ENCODE assay signal across 10 mouse cellular contexts in genomic region chr19:43729296-43730036, GRCm38 (mm10). TPM values are rescaled to one million over a fixed set of nuclear protein-coding genes. Genes with fewer than 3 reads are reported as not detected.
A peak's percentile ranks its signal among the peaks of the same experiment; 100 is the strongest.
DNase-seq lines count a peak whose midpoint lies in the region; ATAC-seq and TF ChIP-seq lines count a peak whose summit lies in the region.
"Had no signal": no experiment of that assay in that cellular context is flagged by ENCODE, and none has a peak within 500 bp of the region (broad histone marks: within the 10 kb centered on the region; RNA-seq: fewer than 3 reads in every experiment).

No protein-coding gene starts in this region.

- no peak overlapping the region for H3K4me2 ChIP-seq in forebrain, postnatal 0 days (ENCODE audit: low read depth)
- peak overlapping the region; percentile 36 for H3K4me2 ChIP-seq in midbrain, embryonic 15.5 days

- no peak for ATAC-seq in forebrain, postnatal 0 days
- ATAC-seq in midbrain, embryonic 15.5 days (replicated peaks): no peak

- no peak overlapping the region for H3K9ac ChIP-seq in forebrain, postnatal 0 days
- H3K9ac ChIP-seq in midbrain, embryonic 15.5 days: peak overlapping the region; percentile 20; the same call in 1 of the 2 replicates

- peaks cover 23% of the 10 kb centered on the region for H3K4me1 ChIP-seq in forebrain, embryonic 10.5 days
- no peaks in the 10 kb centered on the region for H3K4me1 ChIP-seq in forebrain, postnatal 0 days (ENCODE audit: insufficient read depth)
- peaks cover 23% of the 10 kb centered on the region for H3K4me1 ChIP-seq in hindbrain, embryonic 10.5 days (replicated peaks)
- H3K4me1 ChIP-seq in midbrain, embryonic 15.5 days: no peaks in the 10 kb centered on the region

- WGBS in forebrain, embryonic 10.5 days: 41% methylated on average over 22 of the region's 22 CpGs
- 49% methylated on average over 22 of the region's 22 CpGs for WGBS in forebrain, postnatal 0 days
- 40% methylated on average over 22 of the region's 22 CpGs for WGBS in hindbrain, embryonic 10.5 days
- 38% methylated on average over 22 of the region's 22 CpGs for WGBS in midbrain, embryonic 15.5 days

- peak overlapping the region; percentile 43 for H3K4me3 ChIP-seq in forebrain, embryonic 10.5 days
- H3K4me3 ChIP-seq in forebrain, postnatal 0 days (ENCODE audit: low read depth, low read length): no peak overlapping the region
- H3K4me3 ChIP-seq in hindbrain, embryonic 10.5 days: peak overlapping the region; percentile 47
- H3K4me3 ChIP-seq in midbrain, embryonic 15.5 days: peak overlapping the region; percentile 23
- H3K4me3 ChIP-seq: erythroblast, embryonic 14.5 days had no signal

- no peaks in the 10 kb centered on the region for H3K27me3 ChIP-seq in forebrain, embryonic 10.5 days (ENCODE audit: poor library complexity, severe bottlenecking)
- no peaks in the 10 kb centered on the region for H3K27me3 ChIP-seq in forebrain, postnatal 0 days (ENCODE audit: insufficient read depth, low read length)
- H3K27me3 ChIP-seq in hindbrain, embryonic 10.5 days (ENCODE audit: insufficient read depth, poor library complexity, severe bottlenecking): no peaks in the 10 kb centered on the region
- no peaks in the 10 kb centered on the region for H3K27me3 ChIP-seq in midbrain, embryonic 15.5 days (replicated peaks)

- DNase-seq in forebrain, embryonic 10.5 days (ENCODE audit: extremely low spot score, low spot score): peak; percentile 26
- DNase-seq in forebrain, postnatal 0 days: no peak
- DNase-seq in embryo, embryonic 10.5 days (ENCODE audit: low spot score): peak; percentile 50
- peak; percentile 53 for DNase-seq in hindbrain, embryonic 10.5 days (ENCODE audit: low spot score)
- no peak for DNase-seq in right cerebral cortex, postnatal 36 days (ENCODE audit: low spot score in 2 of 2)
- no peak for DNase-seq in urinary bladder, adult 2 months (ENCODE audit: low spot score)
- DNase-seq in frontal cortex, postnatal 25 days (ENCODE audit: low spot score in 2 of 2): no peak

- no peak for TF ChIP-seq CTCF in forebrain, postnatal 0 days (IDR thresholded peaks at IDR 0.05; ENCODE audit: low read depth)

- H3K27ac ChIP-seq in forebrain, embryonic 10.5 days: peak overlapping the region; percentile 82
- H3K27ac ChIP-seq in forebrain, postnatal 0 days (ENCODE audit: low read depth, low read length): no peak overlapping the region
- peak overlapping the region; percentile 87 for H3K27ac ChIP-seq in hindbrain, embryonic 10.5 days
- no peak overlapping the region for H3K27ac ChIP-seq in midbrain, embryonic 15.5 days

- H3K9me3 ChIP-seq in forebrain, embryonic 10.5 days: no peaks in the 10 kb centered on the region
- H3K9me3 ChIP-seq in forebrain, postnatal 0 days (ENCODE audit: low read length): no peaks in the 10 kb centered on the region
- no peaks in the 10 kb centered on the region for H3K9me3 ChIP-seq in hindbrain, embryonic 10.5 days
- no peaks in the 10 kb centered on the region for H3K9me3 ChIP-seq in midbrain, embryonic 15.5 days

- peaks cover 59% of the 10 kb centered on the region for H3K36me3 ChIP-seq in forebrain, embryonic 10.5 days (replicated peaks)
- H3K36me3 ChIP-seq in forebrain, postnatal 0 days (ENCODE audit: insufficient read depth): peaks cover 61% of the 10 kb centered on the region
- peaks cover 60% of the 10 kb centered on the region for H3K36me3 ChIP-seq in hindbrain, embryonic 10.5 days
- H3K36me3 ChIP-seq in midbrain, embryonic 15.5 days (replicated peaks): peaks cover 39% of the 10 kb centered on the region; the same call in 1 of the 2 replicates

RNA-seq across cellular contexts. Expression of gene Cutc, which starts 23.3 kb away (rescaled TPM):
- 15.0 and 16.3 TPM in 2 replicates for polyA plus RNA-seq in forebrain, embryonic 10.5 days (2016; fragmentation: Nextera tagmentation; extraction: Ambion mirVana)
- 3.1 and 3.4 TPM in 2 replicates for total RNA-seq in forebrain, postnatal 0 days (2014; rRNA removed)
- 7.3 and 7.4 TPM in 2 replicates for polyA plus RNA-seq in forebrain, postnatal 0 days (2015; fragmentation: Nextera tagmentation; extraction: Ambion mirVana)
- polyA plus RNA-seq in hindbrain, embryonic 10.5 days (2016; fragmentation: Nextera tagmentation; extraction: Ambion mirVana): 12.8 and 13.9 TPM in 2 replicates
- polyA plus RNA-seq in midbrain, embryonic 15.5 days (2015; fragmentation: Nextera tagmentation; extraction: Ambion mirVana): 6.9 and 7.4 TPM in 2 replicates
- 11.1 and 13.3 TPM in 2 replicates for polyA plus RNA-seq in urinary bladder, adult 2 months (2012; rRNA removed)

RNA-seq across cellular contexts. Expression of gene Cox15, which starts 23.3 kb away (rescaled TPM):
- polyA plus RNA-seq in forebrain, embryonic 10.5 days (2016; fragmentation: Nextera tagmentation; extraction: Ambion mirVana): 15.1 and 15.7 TPM in 2 replicates
- total RNA-seq in forebrain, postnatal 0 days (2014; rRNA removed): 18.4 and 20.5 TPM in 2 replicates
- polyA plus RNA-seq in forebrain, postnatal 0 days (2015; fragmentation: Nextera tagmentation; extraction: Ambion mirVana): 4.1 and 9.1 TPM in 2 replicates
- polyA plus RNA-seq in hindbrain, embryonic 10.5 days (2016; fragmentation: Nextera tagmentation; extraction: Ambion mirVana): 14.1 and 15.3 TPM in 2 replicates
- polyA plus RNA-seq in midbrain, embryonic 15.5 days (2015; fragmentation: Nextera tagmentation; extraction: Ambion mirVana): 12.8 and 14.2 TPM in 2 replicates
- polyA plus RNA-seq in urinary bladder, adult 2 months (2012; rRNA removed): 14.0 and 14.6 TPM in 2 replicates

RNA-seq across cellular contexts. Expression of gene Entpd7, which starts 40.0 kb away (rescaled TPM):
- polyA plus RNA-seq in forebrain, embryonic 10.5 days (2016; fragmentation: Nextera tagmentation; extraction: Ambion mirVana): 8.6 and 8.8 TPM in 2 replicates
- 8.3 and 9.3 TPM in 2 replicates for total RNA-seq in forebrain, postnatal 0 days (2014; rRNA removed)
- polyA plus RNA-seq in forebrain, postnatal 0 days (2015; fragmentation: Nextera tagmentation; extraction: Ambion mirVana): 5.9 and 8.4 TPM in 2 replicates
- polyA plus RNA-seq in hindbrain, embryonic 10.5 days (2016; fragmentation: Nextera tagmentation; extraction: Ambion mirVana): 9.0 and 9.3 TPM in 2 replicates
- 7.8 and 10.4 TPM in 2 replicates for polyA plus RNA-seq in midbrain, embryonic 15.5 days (2015; fragmentation: Nextera tagmentation; extraction: Ambion mirVana)
- 5.5 and 5.6 TPM in 2 replicates for polyA plus RNA-seq in urinary bladder, adult 2 months (2012; rRNA removed)

RNA-seq across cellular contexts. Expression of gene Abcc2, which starts 52.5 kb away (rescaled TPM):
- polyA plus RNA-seq in forebrain, embryonic 10.5 days (2016; fragmentation: Nextera tagmentation; extraction: Ambion mirVana): not detected in 2 replicates
- 0.15 TPM in 1 of 2 replicates, not detected in the other for total RNA-seq in forebrain, postnatal 0 days (2014; rRNA removed)
- polyA plus RNA-seq in forebrain, postnatal 0 days (2015; fragmentation: Nextera tagmentation; extraction: Ambion mirVana): 0.02 and 0.03 TPM in 2 replicates
- polyA plus RNA-seq in hindbrain, embryonic 10.5 days (2016; fragmentation: Nextera tagmentation; extraction: Ambion mirVana): 0.02 TPM in 1 of 2 replicates, not detected in the other
- 0.04 and 0.06 TPM in 2 replicates for polyA plus RNA-seq in midbrain, embryonic 15.5 days (2015; fragmentation: Nextera tagmentation; extraction: Ambion mirVana)
- 0.28 and 0.50 TPM in 2 replicates for polyA plus RNA-seq in urinary bladder, adult 2 months (2012; rRNA removed)
- polyA plus RNA-seq: C2C12 had no signal

RNA-seq across cellular contexts. Expression of gene Slc25a28, which starts 54.8 kb away (rescaled TPM):
- 11.3 and 12.4 TPM in 2 replicates for polyA plus RNA-seq in forebrain, embryonic 10.5 days (2016; fragmentation: Nextera tagmentation; extraction: Ambion mirVana)
- 45.2 and 67.2 TPM in 2 replicates for total RNA-seq in forebrain, postnatal 0 days (2014; rRNA removed)
- polyA plus RNA-seq in forebrain, postnatal 0 days (2015; fragmentation: Nextera tagmentation; extraction: Ambion mirVana): 13.1 and 15.6 TPM in 2 replicates
- 9.2 and 12.3 TPM in 2 replicates for polyA plus RNA-seq in hindbrain, embryonic 10.5 days (2016; fragmentation: Nextera tagmentation; extraction: Ambion mirVana)
- polyA plus RNA-seq in midbrain, embryonic 15.5 days (2015; fragmentation: Nextera tagmentation; extraction: Ambion mirVana): 14.4 and 16.7 TPM in 2 replicates
- polyA plus RNA-seq in urinary bladder, adult 2 months (2012; rRNA removed): 53.4 and 55.9 TPM in 2 replicates

Comparison
In these comparisons a context has a peak if more than half of its experiments do, and no peak if none do; other contexts are left out.
1. DNase-seq: peak in forebrain, embryonic 10.5 days (single experiment), embryo, embryonic 10.5 days (single experiment) and hindbrain, embryonic 10.5 days (single experiment); none in forebrain, postnatal 0 days (single experiment), right cerebral cortex, postnatal 36 days (0 of 2), urinary bladder, adult 2 months (single experiment) and frontal cortex, postnatal 25 days (0 of 2).
2. H3K27ac ChIP-seq: peak in forebrain, embryonic 10.5 days (single experiment) and hindbrain, embryonic 10.5 days (single experiment); none in forebrain, postnatal 0 days (single experiment) and midbrain, embryonic 15.5 days (single experiment).